Mouse (Mus musculus): ENCODE results near the gene Hcst. TPM values are rescaled to one million over a fixed set of nuclear protein-coding genes. Genes with fewer than 3 reads are reported as not detected.

Gene Hcst
- total RNA-seq (2014; rRNA removed) (not detected in 2 replicates), polyA plus RNA-seq (2015; fragmentation: Nextera tagmentation; extraction: Ambion mirVana) (0.54 and 0.76 TPM in 2 replicates)

DNA sequence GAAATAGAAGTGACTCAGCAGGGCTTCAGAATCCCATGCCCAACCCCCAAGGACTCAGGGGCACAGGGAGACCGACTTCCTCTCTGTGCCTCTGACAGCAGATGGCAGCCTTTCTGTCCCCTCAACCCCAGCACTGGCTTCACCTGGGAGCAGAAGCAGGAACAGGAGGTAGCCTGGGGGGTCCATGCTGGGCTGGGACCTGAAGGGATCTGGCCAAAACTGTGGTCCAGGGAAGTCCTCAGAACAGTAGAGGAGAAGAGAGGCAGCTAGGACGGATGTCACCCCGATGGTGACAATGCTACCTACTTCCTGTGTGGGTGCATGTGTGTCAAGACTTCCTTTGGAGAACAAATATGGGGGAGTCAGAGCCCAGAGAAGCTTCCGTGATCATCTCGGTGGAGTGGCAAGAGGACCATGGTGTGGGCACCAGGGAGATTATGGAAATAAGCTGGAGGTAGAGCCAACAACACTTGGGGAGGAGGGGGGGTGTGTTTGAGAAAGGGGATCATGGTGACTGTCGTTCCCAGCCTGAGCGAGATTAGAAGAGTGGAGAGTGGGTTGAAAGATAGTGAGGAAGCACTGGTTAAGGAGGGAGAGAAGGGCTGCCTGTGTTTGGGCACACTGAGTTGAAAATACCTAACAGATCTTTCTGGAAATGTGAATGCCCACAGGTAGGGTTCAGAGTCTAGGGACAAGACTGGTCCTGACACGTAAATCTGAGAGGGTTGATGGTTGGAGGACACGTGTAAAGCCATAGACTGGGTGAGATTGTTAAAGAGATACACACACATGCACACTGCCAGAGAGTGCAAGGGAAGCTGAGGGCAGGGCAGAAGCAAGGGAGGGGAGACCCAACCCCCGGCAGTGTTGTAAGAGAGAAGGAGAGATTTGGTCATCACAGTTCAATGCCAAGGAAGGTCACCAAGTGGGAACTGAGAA is at the start of gene Hcst:
TSS of gene Hcst (minus strand) at position 294 of the 939 bp plus-strand sequence.
- Histone ChIP-seq H3K27me3 (ENCODE audit: insufficient read depth, low read length) (no peaks in the 10 kb centered on the region), H3K27ac (ENCODE audit: low read depth, low read length) (no peak within 1 kb of the TSS), H3K4me2 (ENCODE audit: low read depth, low read length, poor library complexity, severe bottlenecking) (no peak within 1 kb of the TSS), H3K9ac (replicated peaks; ENCODE audit: low read length, poor library complexity, severe bottlenecking) (no peak within 1 kb of the TSS), H3K4me1 (ENCODE audit: insufficient read depth, low read length) (no peaks in the 10 kb centered on the region; the same call in 1 of the 2 replicates), H3K4me3 (ENCODE audit: low read depth, low read length) (no peak within 1 kb of the TSS), H3K36me3 (ENCODE audit: insufficient read depth, low read length) (no peaks in the 10 kb centered on the region), H3K9me3 (ENCODE audit: low read length) (no peaks in the 10 kb centered on the region)
- DNase-seq (ENCODE audit: low spot score) (no peak), ATAC-seq (ENCODE audit: low FRiP score) (no peak)
- no peak for TF ChIP-seq CTCF (IDR thresholded peaks at IDR 0.05)
- WGBS: 69% methylated on average over 10 of the region's 10 CpGs

DNA sequence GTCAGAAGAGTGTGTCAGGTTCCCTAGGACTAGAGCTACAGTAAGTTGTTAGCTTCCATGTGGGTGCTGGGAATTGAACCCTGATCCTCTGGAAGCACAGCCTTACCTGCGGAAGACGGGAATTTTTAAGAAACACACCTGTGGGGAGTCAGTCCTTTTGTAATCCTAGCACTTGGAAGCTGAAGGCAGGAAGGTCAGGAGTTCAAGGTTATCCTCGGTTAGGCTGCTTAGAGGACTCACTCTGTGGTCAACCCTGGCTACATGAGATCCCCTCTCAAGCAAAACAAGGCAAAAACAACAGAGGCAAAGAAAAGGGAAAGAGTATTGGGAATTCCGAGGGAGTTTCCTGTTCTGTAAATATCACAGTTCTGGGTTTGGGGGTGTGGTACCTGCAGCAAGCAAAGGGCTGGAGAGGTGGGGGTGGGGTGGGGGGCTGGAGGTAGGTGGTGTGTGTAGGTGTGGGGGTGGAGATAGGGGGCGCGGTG is 45.2 kb upstream of the Hcst start:
- H3K9me3 ChIP-seq (ENCODE audit: low read length): no peaks in the 10 kb centered on the region
- no peaks in the 10 kb centered on the region for H3K36me3 ChIP-seq (ENCODE audit: insufficient read depth, low read length)
- TF ChIP-seq CTCF (IDR thresholded peaks at IDR 0.05): no peak
- H3K9ac ChIP-seq (replicated peaks; ENCODE audit: low read length, poor library complexity, severe bottlenecking): no peak overlapping the region
- no peak overlapping the region for H3K27ac ChIP-seq (ENCODE audit: low read depth, low read length)
- 21% methylated on average over 6 of the region's 6 CpGs for WGBS
- H3K27me3 ChIP-seq (ENCODE audit: insufficient read depth, low read length): peaks cover 56% of the 10 kb centered on the region
- 0 out of 2 replicates have a peak, but pooled peaks cover 3% of the 10 kb centered on the region for H3K4me1 ChIP-seq (ENCODE audit: insufficient read depth, low read length)
- no peak overlapping the region for H3K4me3 ChIP-seq (ENCODE audit: low read depth, low read length)
- H3K4me2 ChIP-seq (ENCODE audit: low read depth, low read length, poor library complexity, severe bottlenecking): no peak overlapping the region
- ATAC-seq (ENCODE audit: low FRiP score) (no peak), DNase-seq (ENCODE audit: low spot score) (no peak)

DNA sequence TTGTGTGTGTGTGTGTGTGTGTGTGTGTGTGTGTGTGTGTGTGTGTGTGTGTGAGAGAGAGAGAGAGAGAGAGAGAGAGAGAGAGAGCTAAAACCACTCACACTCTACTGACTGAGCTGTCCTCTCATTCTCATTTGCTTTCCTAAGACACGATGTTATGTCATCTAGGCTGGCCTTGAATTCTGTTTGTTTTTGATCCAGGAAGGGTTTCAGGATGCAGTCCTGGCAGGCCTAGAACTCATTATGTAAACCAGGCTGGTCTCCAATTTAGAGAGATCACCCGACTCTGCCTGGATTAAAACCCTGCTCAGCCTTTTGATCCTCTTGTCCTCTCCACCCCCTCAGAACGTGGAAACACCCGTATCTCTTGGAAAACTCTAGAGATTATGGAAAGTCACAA is 44.3 kb upstream of the Hcst start:
- H3K9me3 ChIP-seq (ENCODE audit: low read length): no peaks in the 10 kb centered on the region
- WGBS: 11% methylated on average over 4 of the region's 4 CpGs
- no peaks in the 10 kb centered on the region for H3K36me3 ChIP-seq (ENCODE audit: insufficient read depth, low read length)
- H3K27ac ChIP-seq (ENCODE audit: low read depth, low read length): no peak overlapping the region
- no peak overlapping the region for H3K9ac ChIP-seq (replicated peaks; ENCODE audit: low read length, poor library complexity, severe bottlenecking)
- ATAC-seq (ENCODE audit: low FRiP score) (no peak), DNase-seq (ENCODE audit: low spot score) (no peak)
- no peak overlapping the region for H3K4me2 ChIP-seq (ENCODE audit: low read depth, low read length, poor library complexity, severe bottlenecking)
- no peak for TF ChIP-seq CTCF (IDR thresholded peaks at IDR 0.05)
- no peak overlapping the region for H3K4me3 ChIP-seq (ENCODE audit: low read depth, low read length)
- H3K27me3 ChIP-seq (ENCODE audit: insufficient read depth, low read length): peaks cover 56% of the 10 kb centered on the region
- H3K4me1 ChIP-seq (ENCODE audit: insufficient read depth, low read length): 0 out of 2 replicates have a peak, but pooled peaks cover 3% of the 10 kb centered on the region

GRCm38 (mm10) chr7:30463568-30463967 is 43.9 kb upstream of the Hcst start:
- H3K9me3 ChIP-seq (ENCODE audit: low read length): no peaks in the 10 kb centered on the region
- DNase-seq (ENCODE audit: low spot score) (no peak), ATAC-seq (ENCODE audit: low FRiP score) (no peak)
- no peak for TF ChIP-seq CTCF (IDR thresholded peaks at IDR 0.05)
- 21% methylated on average over 7 of the region's 7 CpGs for WGBS
- peaks cover 56% of the 10 kb centered on the region for H3K27me3 ChIP-seq (ENCODE audit: insufficient read depth, low read length)
- no peak overlapping the region for H3K4me3 ChIP-seq (ENCODE audit: low read depth, low read length)
- no peaks in the 10 kb centered on the region for H3K36me3 ChIP-seq (ENCODE audit: insufficient read depth, low read length)
- H3K9ac ChIP-seq (replicated peaks; ENCODE audit: low read length, poor library complexity, severe bottlenecking): no peak overlapping the region
- 0 out of 2 replicates have a peak, but pooled peaks cover 3% of the 10 kb centered on the region for H3K4me1 ChIP-seq (ENCODE audit: insufficient read depth, low read length)
- no peak overlapping the region for H3K4me2 ChIP-seq (ENCODE audit: low read depth, low read length, poor library complexity, severe bottlenecking)
- H3K27ac ChIP-seq (ENCODE audit: low read depth, low read length): no peak overlapping the region

DNA sequence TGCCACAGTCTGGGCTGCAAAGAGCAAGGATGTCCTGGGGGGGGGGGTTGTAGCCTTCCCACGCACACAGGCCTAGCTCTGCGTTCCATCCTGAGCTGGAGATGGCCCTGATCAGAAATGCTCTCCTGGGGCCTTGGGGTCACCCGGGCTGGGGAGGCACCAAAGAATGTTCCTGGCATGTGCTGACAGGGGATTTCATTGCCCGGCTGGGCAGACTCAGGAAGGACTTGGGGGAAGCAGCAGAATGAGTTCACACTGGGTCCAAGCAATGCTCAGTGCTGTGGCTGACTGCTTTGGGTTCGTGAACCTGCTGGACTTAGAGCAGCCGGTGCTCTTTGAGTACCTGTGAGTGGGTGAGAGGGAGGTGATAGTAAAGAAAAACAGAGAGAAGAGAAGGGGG is 39.8 kb upstream of the Hcst start:
- Histone ChIP-seq H3K4me2 (ENCODE audit: low read depth, low read length, poor library complexity, severe bottlenecking) (no peak overlapping the region), H3K4me1 (ENCODE audit: insufficient read depth, low read length) (peaks cover 3% of the 10 kb centered on the region; the same call in 1 of the 2 replicates), H3K9ac (replicated peaks; ENCODE audit: low read length, poor library complexity, severe bottlenecking) (no peak overlapping the region), H3K9me3 (ENCODE audit: low read length) (no peaks in the 10 kb centered on the region), H3K4me3 (ENCODE audit: low read depth, low read length) (no peak overlapping the region), H3K27me3 (ENCODE audit: insufficient read depth, low read length) (peaks cover 52% of the 10 kb centered on the region), H3K27ac (ENCODE audit: low read depth, low read length) (no peak overlapping the region), H3K36me3 (ENCODE audit: insufficient read depth, low read length) (no peaks in the 10 kb centered on the region)
- ATAC-seq (ENCODE audit: low FRiP score) (no peak), DNase-seq (ENCODE audit: low spot score) (no peak)
- 33% methylated on average over 6 of the region's 6 CpGs for WGBS
- TF ChIP-seq CTCF (IDR thresholded peaks at IDR 0.05): no peak
